Mouse (Mus musculus) megakaryocyte progenitor cell, adult 5-6 weeks (primary cell): Measurements from ENCODE around the gene Naip2. TPM values are rescaled to one million over a fixed set of nuclear protein-coding genes. Genes with fewer than 3 reads are reported as not detected.

Experiments used
- ATAC-seq: replicated peaks from 2 replicates; pipeline ENCODE4 v1.8.0; 2016; ENCODE audit warnings: mild to moderate bottlenecking, moderate TSS enrichment, inconsistent platforms; ENCODE audit not compliant: poor library complexity
- total RNA-seq, 2 experiments: library from RNA; stranded (forward) in 1 of 2; stranded (reverse) in 1 of 2; fragments of 157-497, 149-512 nt in 1 of 2; fragments of 200-1000 nt in 1 of 2; gene quantifications; 2 replicates each; pipeline versions ENCODE4 v1.2.3 to v1.2.4; 2015 to 2017

Naip2 gene
- total RNA-seq, 2 experiments from 2014 or later: 27.7 to 41.1 TPM

DNA sequence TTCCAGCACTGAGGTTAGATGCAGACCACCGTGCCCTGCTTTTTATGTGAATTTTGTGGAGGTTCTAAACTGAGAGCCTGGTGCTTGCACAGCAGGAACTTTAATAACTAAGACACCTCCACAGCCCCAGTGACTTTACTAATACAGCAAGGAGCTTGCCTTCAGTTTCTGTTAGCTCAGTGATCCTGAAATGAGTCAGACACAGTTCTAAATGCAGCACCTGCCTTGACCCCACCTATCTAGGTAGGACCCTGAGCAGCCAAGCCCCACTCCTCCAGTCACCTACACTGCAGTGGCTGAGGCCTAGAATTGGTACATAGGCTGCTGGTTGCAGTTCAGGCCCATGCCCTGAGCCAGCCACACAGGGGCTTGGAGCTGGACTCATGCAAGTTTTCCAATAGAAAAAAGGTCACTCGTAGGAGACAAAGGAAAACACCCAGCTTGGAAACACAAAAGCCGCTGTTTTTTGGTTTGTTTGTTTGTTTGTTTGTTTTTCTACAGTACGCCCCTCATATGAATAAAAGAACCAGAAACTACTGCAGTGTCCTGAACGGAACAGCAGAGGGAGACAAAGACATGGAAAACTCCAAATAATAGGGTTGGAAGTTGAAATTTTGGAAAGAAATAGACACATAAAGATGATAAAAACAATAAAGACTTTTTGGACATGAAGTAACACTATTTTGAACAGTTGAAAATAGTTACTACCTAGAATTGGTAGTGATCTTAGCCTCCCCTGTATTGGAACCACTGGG, 89.5 kb downstream of the Naip2 start:
- 0 out of 2 replicates have a peak, but pooled peaks have one; percentile 38 for ATAC-seq

DNA sequence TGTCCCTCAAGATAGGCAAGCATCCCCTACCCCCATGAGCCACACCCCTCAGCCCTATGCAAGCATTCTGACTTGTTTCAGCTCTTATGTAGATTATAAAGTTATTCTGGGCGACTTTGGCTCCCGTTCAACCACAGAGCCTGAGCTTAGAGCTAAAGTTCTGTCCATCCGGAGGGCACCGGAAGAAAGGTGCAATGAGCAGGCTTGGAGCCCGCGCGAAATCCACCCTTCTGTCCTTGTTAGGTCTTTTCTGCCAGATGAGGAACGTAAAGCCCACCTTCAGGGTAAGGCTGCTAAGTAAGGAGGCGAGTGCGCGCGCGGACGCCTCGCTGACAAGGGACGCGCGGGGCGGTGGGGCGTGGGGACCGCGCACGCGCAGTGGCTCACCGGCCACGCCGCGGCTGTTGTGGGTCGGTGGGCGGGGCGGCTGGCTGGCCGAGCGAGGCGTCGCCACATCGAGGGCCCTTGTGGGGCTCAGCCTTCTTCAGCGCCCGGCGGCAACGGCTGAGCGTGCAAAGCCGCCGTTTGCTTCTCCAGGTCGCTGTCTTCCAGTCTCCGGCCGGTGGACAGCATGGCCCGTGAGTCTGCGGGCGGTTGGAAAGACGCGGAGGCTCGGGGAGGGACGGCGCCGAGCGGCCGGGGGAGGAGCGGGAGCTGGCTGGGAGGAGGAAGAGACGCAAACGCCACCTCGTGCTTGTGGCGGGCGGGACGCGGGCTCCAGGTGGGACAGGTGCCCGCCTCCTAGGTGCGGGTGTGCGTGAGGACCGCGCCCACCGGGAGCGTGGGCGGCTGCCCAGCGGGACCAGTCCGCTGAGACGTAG, 94.0 kb downstream of the Naip2 start, which contains the start of gene Serf1:
Serf1 (plus strand) TSS at position 361 of the 821 bp plus-strand sequence.
- ATAC-seq: peak; percentile 53

GRCm38 (mm10) chr13:100103748-100104254, 98.1 kb downstream of the Naip2 start, which contains the start of gene Bdp1:
Gene Bdp1 (minus strand): TSS chr13:100104070.
- peak; percentile 81 for ATAC-seq

DNA sequence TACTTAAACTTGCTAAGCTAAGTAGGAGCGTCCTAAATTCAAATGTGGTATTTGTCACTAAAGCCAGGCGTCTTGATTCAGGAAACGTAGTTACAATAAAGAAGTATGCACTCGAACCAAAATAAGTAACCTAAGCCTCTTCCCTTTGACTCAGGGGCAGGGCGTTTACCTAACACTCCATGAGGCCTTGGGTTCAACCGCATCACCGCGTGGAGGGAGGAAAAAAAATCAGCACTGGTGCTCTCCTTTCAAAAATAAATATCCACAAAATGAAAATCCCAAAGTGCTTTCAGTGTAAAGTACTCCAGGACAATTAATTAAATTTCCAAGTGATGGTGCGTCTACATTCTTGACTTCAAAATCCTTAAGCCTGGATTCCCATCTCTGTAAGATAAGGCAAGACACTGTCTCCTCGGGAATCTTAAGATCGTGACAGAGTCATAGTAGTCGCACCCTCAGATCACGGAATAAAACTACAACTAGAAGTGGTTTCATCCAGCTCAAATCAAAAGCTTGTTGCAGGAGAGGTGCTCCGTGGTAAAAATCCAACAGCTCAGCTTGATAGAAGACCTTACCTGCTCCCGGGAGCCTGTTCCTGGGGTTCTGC, 98.7 kb downstream of the Naip2 start:
- ATAC-seq: 0 out of 2 replicates have a peak, but pooled peaks have one; percentile 0

DNA sequence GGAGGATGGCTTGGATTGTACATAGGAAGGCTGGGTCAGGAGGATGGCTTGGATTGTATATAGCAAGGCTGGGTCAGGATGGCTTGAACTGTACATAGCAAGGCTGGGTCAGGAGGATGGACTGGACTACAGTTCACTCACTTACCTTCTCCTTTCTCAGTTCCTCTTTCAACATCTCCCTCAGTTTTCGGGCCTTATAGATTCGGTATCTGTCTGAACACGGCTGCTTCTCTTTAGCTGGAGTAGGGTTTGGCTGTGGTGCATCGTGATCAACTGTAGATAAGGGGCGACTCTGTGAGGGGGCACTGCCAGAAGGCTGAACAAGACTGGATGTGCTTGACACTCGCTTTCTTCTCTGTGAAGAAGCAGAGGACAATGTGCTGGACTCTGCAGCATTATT, 103.1 kb downstream of the Naip2 start:
- peak; percentile 12; the same call in 1 of the 2 replicates for ATAC-seq

Other genes starting within 250 kb of the Naip2 start
- gene Mccc2, start 186.5 kb downstream of the Naip2 start, total RNA-seq (2015): 13.9 and 15.4 TPM in 2 replicates
- 15.3 and 20.9 TPM in 2 replicates for gene Mccc2, start 186.5 kb downstream of the Naip2 start, total RNA-seq (2017)
- 37.1 and 51.2 TPM in 2 replicates for gene Bdp1, start 98.0 kb downstream of the Naip2 start, total RNA-seq (2015)
- 61.1 and 76.9 TPM in 2 replicates for gene Bdp1, start 98.0 kb downstream of the Naip2 start, total RNA-seq (2017)
- 47.5 and 53.5 TPM in 2 replicates for gene Serf1, start 94.1 kb downstream of the Naip2 start, total RNA-seq (2015)
- 36.8 and 58.3 TPM in 2 replicates for gene Serf1, start 94.1 kb downstream of the Naip2 start, total RNA-seq (2017)
- 91.6 and 107 TPM in 2 replicates for gene Smn1, start 77.2 kb downstream of the Naip2 start, total RNA-seq (2015)
- gene Smn1, start 77.2 kb downstream of the Naip2 start, total RNA-seq (2017): 67.9 and 72.2 TPM in 2 replicates
- 11.3 and 13.4 TPM in 2 replicates for gene Naip5, start 44.2 kb upstream of the Naip2 start, total RNA-seq (2015)
- 13.1 and 14.0 TPM in 2 replicates for gene Naip5, start 44.2 kb upstream of the Naip2 start, total RNA-seq (2017)
- gene Naip6, start 115.6 kb upstream of the Naip2 start, total RNA-seq (2015): 13.8 TPM in 2 replicates
- gene Naip6, start 115.6 kb upstream of the Naip2 start, total RNA-seq (2017): 6.3 and 6.5 TPM in 2 replicates